Mouse (Mus musculus): ENCODE data around the gene Olig1. TPM values are rescaled to one million over a fixed set of nuclear protein-coding genes. Genes with fewer than 3 reads are reported as not detected.
A peak's percentile ranks its signal among the peaks of the same experiment; 100 is the strongest.

The Olig1 gene
- polyA plus RNA-seq (2012; rRNA removed) (0.08 and 0.09 TPM in 2 replicates), polyA plus RNA-seq (2014; fragmentation: Nextera tagmentation; extraction: Ambion mirVana) (0.11 TPM in 1 of 2 replicates, not detected in the other)

DNA sequence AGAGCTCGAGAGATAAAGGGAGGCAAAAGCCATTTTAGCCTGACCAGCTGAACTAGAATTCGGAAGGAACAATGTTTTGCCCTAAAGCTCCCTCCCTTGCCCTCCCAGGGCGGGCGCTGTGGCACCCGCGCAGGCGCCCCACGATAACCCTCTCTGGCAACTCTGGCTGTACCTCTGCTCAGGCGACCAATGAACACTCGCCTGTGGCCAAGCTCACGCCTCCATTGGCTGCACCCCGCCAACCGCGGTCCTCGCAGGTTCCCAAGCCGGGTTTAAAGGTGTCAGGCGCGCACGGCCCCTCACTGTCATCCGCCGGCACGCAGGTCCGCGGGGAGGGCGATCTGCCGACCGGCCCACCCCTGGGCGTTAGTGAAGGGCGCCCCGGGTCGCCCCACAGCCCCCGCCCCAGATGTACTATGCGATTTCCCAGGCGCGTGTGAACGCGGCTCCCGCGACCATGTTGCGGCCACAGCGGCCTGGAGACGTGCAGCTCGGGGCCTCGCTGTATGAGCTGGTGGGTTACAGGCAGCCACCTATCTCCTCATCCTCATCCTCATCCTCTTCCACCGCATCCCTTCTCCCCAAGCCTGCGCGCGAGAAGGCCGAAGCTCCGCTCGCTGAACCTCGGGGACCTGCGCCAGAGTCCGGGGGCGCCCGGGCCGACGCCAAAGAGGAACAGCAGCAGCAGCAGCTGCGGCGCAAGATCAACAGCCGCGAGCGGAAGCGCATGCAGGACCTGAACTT is at the start of gene Olig1:
Gene Olig1 (plus strand): TSS at position 305 of the 744 bp plus-strand sequence.
- DNase-seq (ENCODE audit: low spot score) (peak; percentile 20), ATAC-seq (ENCODE audit: low FRiP score, low read depth) (peak; percentile 83)
- H3K9ac ChIP-seq (ENCODE audit: low read depth, low read length, severe bottlenecking): no peak within 1 kb of the TSS
- no peak within 1 kb of the TSS for H3K27ac ChIP-seq (replicated peaks; ENCODE audit: low read depth, low read length)
- TF ChIP-seq POLR2A (IDR thresholded peaks at IDR 0.05; ENCODE audit: borderline replicate concordance, extremely low read depth, insufficient read depth, insufficient read length): no peak
- H3K36me3 ChIP-seq (ENCODE audit: control insufficient read depth, insufficient read depth, low read length): no peaks in the 10 kb centered on the region
- peaks cover 18% of the 10 kb centered on the region for H3K4me1 ChIP-seq (ENCODE audit: control insufficient read depth, insufficient read depth, low read length)
- H3K9me3 ChIP-seq (ENCODE audit: control insufficient read depth, low read length): no peaks in the 10 kb centered on the region
- H3K27me3 ChIP-seq (ENCODE audit: control insufficient read depth, insufficient read depth, low read length): peaks cover 89% of the 10 kb centered on the region
- H3K4me2 ChIP-seq (replicated peaks; ENCODE audit: low read depth, low read length, severe bottlenecking): peak within 1 kb of the TSS; percentile 72
- peak within 1 kb of the TSS; percentile 39 for H3K4me3 ChIP-seq (replicated peaks; ENCODE audit: low read length)
- WGBS: under 1% methylated on average over 51 of the region's 64 CpGs

DNA sequence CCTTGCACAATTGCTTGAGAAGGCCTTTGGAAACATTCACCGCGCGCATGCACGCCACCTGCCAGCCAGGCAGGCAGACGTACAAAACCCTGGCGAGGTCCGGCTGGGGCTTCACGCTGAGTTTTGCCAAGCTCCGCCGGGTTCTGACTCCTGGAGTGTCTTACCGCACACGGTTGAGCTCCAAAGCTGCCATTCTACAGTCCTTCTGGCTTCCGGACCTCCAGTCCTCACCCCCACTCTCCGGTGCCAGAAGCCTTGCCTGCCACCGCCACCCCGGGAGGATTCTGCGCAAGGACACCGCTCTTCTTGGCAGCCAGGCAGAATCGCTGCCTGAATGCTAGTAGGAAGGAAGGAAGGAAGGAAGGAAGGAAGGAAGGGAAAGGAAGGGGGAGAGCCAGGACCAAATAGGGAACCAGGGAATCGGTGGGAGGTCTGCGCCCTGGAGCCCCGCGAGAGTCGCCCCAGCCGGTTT is 47.4 kb upstream of the Olig1 start:
- Histone ChIP-seq H3K27ac (replicated peaks; ENCODE audit: low read depth, low read length) (no peak overlapping the region), H3K9me3 (ENCODE audit: control insufficient read depth, low read length) (peaks cover 4% of the 10 kb centered on the region), H3K27me3 (ENCODE audit: control insufficient read depth, insufficient read depth, low read length) (peaks cover 95% of the 10 kb centered on the region), H3K9ac (ENCODE audit: low read depth, low read length, severe bottlenecking) (no peak overlapping the region), H3K36me3 (ENCODE audit: control insufficient read depth, insufficient read depth, low read length) (no peaks in the 10 kb centered on the region), H3K4me2 (replicated peaks; ENCODE audit: low read depth, low read length, severe bottlenecking) (0 out of 2 replicates have a peak overlapping the region, but pooled peaks have one; percentile 7), H3K4me3 (replicated peaks; ENCODE audit: low read length) (peak overlapping the region; percentile 6; the same call in 1 of the 2 replicates), H3K4me1 (ENCODE audit: control insufficient read depth, insufficient read depth, low read length) (peaks cover 10% of the 10 kb centered on the region)
- 2% methylated on average over 25 of the region's 25 CpGs for WGBS
- ATAC-seq (ENCODE audit: low FRiP score, low read depth) (no peak), DNase-seq (ENCODE audit: low spot score) (no peak)
- TF ChIP-seq POLR2A (IDR thresholded peaks at IDR 0.05; ENCODE audit: borderline replicate concordance, extremely low read depth, insufficient read depth, insufficient read length): no peak

DNA sequence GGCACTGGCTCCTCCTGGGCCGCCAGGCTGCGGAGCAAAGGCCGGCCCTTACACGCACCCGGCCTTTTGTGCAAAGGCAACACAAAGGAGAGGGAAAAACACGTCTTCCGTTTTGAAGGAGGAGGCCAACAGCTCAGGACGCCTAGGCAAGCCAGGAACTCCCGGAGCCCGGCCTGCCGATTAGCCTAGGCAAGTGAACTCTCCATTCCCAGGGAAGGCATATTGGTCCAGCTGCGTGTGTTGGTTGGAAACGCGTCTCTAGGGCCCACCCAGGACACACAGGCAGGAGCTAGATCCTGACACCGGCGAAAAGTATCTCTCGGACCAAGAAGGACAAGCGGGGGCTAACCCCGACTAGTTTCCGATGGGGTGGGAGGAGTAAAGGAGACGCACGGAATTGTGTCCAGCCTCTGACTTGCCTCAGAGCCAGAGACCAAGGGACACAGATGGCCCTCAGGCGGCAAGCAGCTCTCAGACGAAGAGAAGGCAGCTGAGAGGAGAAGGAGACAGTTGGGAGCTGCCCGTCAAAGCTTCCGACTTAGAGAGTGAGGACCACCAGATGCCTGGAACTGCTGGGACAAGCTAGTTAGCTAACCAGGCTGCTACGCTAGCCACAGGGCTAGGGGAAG is 46.8 kb upstream of the Olig1 start:
- Histone ChIP-seq H3K4me2 (replicated peaks; ENCODE audit: low read depth, low read length, severe bottlenecking) (0 out of 2 replicates have a peak overlapping the region, but pooled peaks have one; percentile 7), H3K36me3 (ENCODE audit: control insufficient read depth, insufficient read depth, low read length) (no peaks in the 10 kb centered on the region), H3K9ac (ENCODE audit: low read depth, low read length, severe bottlenecking) (no peak overlapping the region), H3K27me3 (ENCODE audit: control insufficient read depth, insufficient read depth, low read length) (peaks cover 99% of the 10 kb centered on the region), H3K4me1 (ENCODE audit: control insufficient read depth, insufficient read depth, low read length) (peaks cover 10% of the 10 kb centered on the region), H3K27ac (replicated peaks; ENCODE audit: low read depth, low read length) (no peak overlapping the region), H3K9me3 (ENCODE audit: control insufficient read depth, low read length) (peaks cover 4% of the 10 kb centered on the region), H3K4me3 (replicated peaks; ENCODE audit: low read length) (peak overlapping the region; percentile 6; the same call in 1 of the 2 replicates)
- no peak for ATAC-seq (ENCODE audit: low FRiP score, low read depth)
- DNase-seq (ENCODE audit: low spot score): no peak
- WGBS: 4% methylated on average over 27 of the region's 27 CpGs
- no peak for TF ChIP-seq POLR2A (IDR thresholded peaks at IDR 0.05; ENCODE audit: borderline replicate concordance, extremely low read depth, insufficient read depth, insufficient read length)

DNA sequence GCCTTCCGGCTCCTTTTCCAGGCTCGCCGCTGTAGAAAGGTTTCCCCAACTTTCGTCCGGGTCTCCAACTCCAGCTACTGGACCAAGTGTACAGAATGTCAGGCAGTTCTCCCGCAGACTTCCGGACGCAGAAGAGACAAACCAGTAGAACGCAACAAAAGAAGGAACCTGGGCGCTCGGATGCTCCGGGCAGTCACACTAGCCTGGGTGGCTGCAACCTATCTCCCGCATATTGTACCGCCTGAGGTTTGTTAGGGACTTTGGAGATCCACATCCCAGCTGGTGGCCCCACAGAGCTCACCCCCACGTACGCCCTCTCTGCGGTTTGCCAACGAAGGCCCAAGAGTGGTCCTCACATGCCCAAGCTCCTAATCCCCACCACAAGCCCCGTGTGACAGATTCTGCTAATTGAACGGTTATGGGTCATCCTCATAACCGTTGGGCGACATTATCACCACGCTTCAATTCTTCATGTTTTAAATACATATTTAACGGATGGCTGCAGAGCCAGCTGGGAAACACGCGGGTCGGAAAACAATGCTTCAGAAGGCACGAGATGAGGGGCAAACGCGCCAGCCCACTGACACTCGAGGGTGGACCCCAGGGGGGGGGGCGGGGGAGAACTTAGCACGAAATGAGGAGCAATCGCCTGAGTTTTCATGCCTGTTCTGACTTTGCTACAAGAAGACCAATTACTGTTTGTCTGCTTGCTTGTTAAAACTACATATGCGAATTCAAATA is 46.1 kb upstream of the Olig1 start:
- Histone ChIP-seq H3K9me3 (ENCODE audit: control insufficient read depth, low read length) (no peaks in the 10 kb centered on the region), H3K27ac (replicated peaks; ENCODE audit: low read depth, low read length) (no peak overlapping the region), H3K9ac (ENCODE audit: low read depth, low read length, severe bottlenecking) (no peak overlapping the region), H3K36me3 (ENCODE audit: control insufficient read depth, insufficient read depth, low read length) (no peaks in the 10 kb centered on the region), H3K4me2 (replicated peaks; ENCODE audit: low read depth, low read length, severe bottlenecking) (no peak overlapping the region), H3K4me1 (ENCODE audit: control insufficient read depth, insufficient read depth, low read length) (peaks cover 10% of the 10 kb centered on the region), H3K27me3 (ENCODE audit: control insufficient read depth, insufficient read depth, low read length) (peaks cover 99% of the 10 kb centered on the region), H3K4me3 (replicated peaks; ENCODE audit: low read length) (no peak overlapping the region)
- ATAC-seq (ENCODE audit: low FRiP score, low read depth): no peak
- DNase-seq (ENCODE audit: low spot score): no peak
- no peak for TF ChIP-seq POLR2A (IDR thresholded peaks at IDR 0.05; ENCODE audit: borderline replicate concordance, extremely low read depth, insufficient read depth, insufficient read length)
- WGBS: 2% methylated on average over 35 of the region's 35 CpGs

DNA sequence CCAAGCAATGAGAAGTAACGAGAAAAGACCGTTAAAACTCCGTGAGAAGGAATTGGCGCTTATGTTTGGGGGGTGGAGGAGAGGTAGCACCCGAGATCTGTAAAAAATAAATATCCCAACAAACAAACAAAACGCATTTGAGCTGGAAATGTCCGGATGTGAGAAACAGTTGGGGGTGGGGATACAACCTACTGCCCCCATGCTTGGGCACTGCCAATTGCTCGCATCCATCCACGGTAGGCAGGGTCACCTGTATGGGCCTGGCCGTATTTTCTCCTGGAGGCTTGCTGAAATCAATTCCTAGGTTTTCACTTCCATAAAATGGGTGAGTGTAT is 45.5 kb upstream of the Olig1 start:
- Histone ChIP-seq H3K36me3 (ENCODE audit: control insufficient read depth, insufficient read depth, low read length) (no peaks in the 10 kb centered on the region), H3K4me3 (replicated peaks; ENCODE audit: low read length) (no peak overlapping the region), H3K27ac (replicated peaks; ENCODE audit: low read depth, low read length) (no peak overlapping the region), H3K9me3 (ENCODE audit: control insufficient read depth, low read length) (no peaks in the 10 kb centered on the region), H3K4me2 (replicated peaks; ENCODE audit: low read depth, low read length, severe bottlenecking) (no peak overlapping the region), H3K9ac (ENCODE audit: low read depth, low read length, severe bottlenecking) (no peak overlapping the region), H3K27me3 (ENCODE audit: control insufficient read depth, insufficient read depth, low read length) (peaks cover 99% of the 10 kb centered on the region), H3K4me1 (ENCODE audit: control insufficient read depth, insufficient read depth, low read length) (peaks cover 10% of the 10 kb centered on the region)
- WGBS: 6% methylated on average over 10 of the region's 10 CpGs
- TF ChIP-seq POLR2A (IDR thresholded peaks at IDR 0.05; ENCODE audit: borderline replicate concordance, extremely low read depth, insufficient read depth, insufficient read length): no peak
- ATAC-seq (ENCODE audit: low FRiP score, low read depth) (no peak), DNase-seq (ENCODE audit: low spot score) (no peak)

All from limb, embryonic 14.5 days (tissue).